Mouse (Mus musculus) MEL (cell line): ENCODE data around the gene Mkks.

Experiments used
- CTCF ChIP-seq, 3 experiments: IDR thresholded peaks in 2 of 3; conservative IDR thresholded peaks in 1 of 3; 2 replicates each; pipeline ENCODE4 v1.5.1; 2011 to 2012; ENCODE audit warnings: low read length in 3 of 3, low read depth in 2 of 3, mild to moderate bottlenecking in 2 of 3, improper control_type of control experiment in 1 of 3, inconsistent platforms in 1 of 3, mixed read lengths in 1 of 3, moderate library complexity in 1 of 3; ENCODE audit not compliant: control insufficient read depth in 1 of 3, insufficient read depth in 1 of 3, poor library complexity in 1 of 3, severe bottlenecking in 1 of 3
- ELF1 ChIP-seq: IDR thresholded peaks from 2 replicates; pipeline ENCODE4 v1.6.1; 2014; ENCODE audit warnings: low read depth, mild to moderate bottlenecking, inconsistent platforms, low read length, improper control_type of control experiment, moderate library complexity
- POLR2A ChIP-seq, 2 experiments: IDR thresholded peaks; 2 replicates each; pipeline ENCODE4 v1.6.1; 2011 to 2012; ENCODE audit warnings: low read length in 2 of 2, mild to moderate bottlenecking in 2 of 2, control low read depth in 1 of 2, improper control_type of control experiment in 1 of 2, low read depth in 1 of 2, moderate library complexity in 1 of 2; ENCODE audit not compliant: control insufficient read depth in 1 of 2, insufficient read depth in 1 of 2, poor library complexity in 1 of 2

GRCm38 (mm10) chr2:136913021-136913420 is 21.8 kb upstream of the Mkks start:
- TF ChIP-seq CTCF (IDR thresholded peaks at IDR 0.05 in 2 of 3, conservative IDR thresholded peaks at IDR 0.05 in 1 of 3; ENCODE audit: control insufficient read depth in 1 of 3, insufficient read depth in 1 of 3, low read depth in 2 of 3, low read length in 3 of 3, poor library complexity in 1 of 3, severe bottlenecking in 1 of 3) (no peak), POLR2A (IDR thresholded peaks at IDR 0.05; ENCODE audit: control insufficient read depth in 1 of 2, insufficient read depth in 1 of 2, low read depth in 1 of 2, low read length in 2 of 2, poor library complexity in 1 of 2) (no peak), ELF1 (no peak)
